Mouse (Mus musculus): Measurements from ENCODE around the gene Hist1h2bq. TPM values are rescaled to one million over a fixed set of nuclear protein-coding genes. Genes with fewer than 3 reads are reported as not detected.
"Not testable (repeated sequence)": the region's sequence is repeated elsewhere in the genome, so short reads cannot be mapped to it uniquely, and the experiment has no call there.

The Hist1h2bq gene
- total and polyA plus RNA-seq, 3 experiments, result 4.3 to 2,257 (median 32.4) TPM

GRCm38 (mm10) chr13:21828511-21828910 lies 18.5 kb upstream of the Hist1h2bq start:
- Histone ChIP-seq H3K4me1 (ENCODE audit: control insufficient read depth in 1 of 2, insufficient read depth in 2 of 2) (peaks cover 0 to 39% of the 10 kb centered on the region in 2 experiments; a peak in 2 of 4 replicates), H3K9me3 (replicated peaks; ENCODE audit: low read length) (no peaks in the 10 kb centered on the region), H3K4me3 (replicated peaks in 1 of 3; ENCODE audit: low read depth in 2 of 3, low read length in 2 of 3, poor library complexity in 1 of 3) (no peak overlapping the region), H3K27me3 (replicated peaks) (no peaks in the 10 kb centered on the region), H3K79me2 (replicated peaks; ENCODE audit: control insufficient read depth, extremely low read depth, insufficient read depth, poor library complexity, severe bottlenecking) (no peaks in the 10 kb centered on the region), H3K9ac (ENCODE audit: insufficient read depth, low read depth) (no peak overlapping the region), H3K27ac (ENCODE audit: insufficient read depth, low read depth) (peak overlapping the region; percentile 45; the same call in 1 of the 2 replicates), H3K36me3 (replicated peaks in 1 of 2; ENCODE audit: control insufficient read depth in 1 of 2, insufficient read depth in 1 of 2, low read length in 1 of 2) (peaks cover 0 to 4% of the 10 kb centered on the region in 2 experiments), H3K4me2 (ENCODE audit: insufficient read depth, low read depth, poor library complexity, severe bottlenecking) (peak overlapping the region; percentile 29; the same call in 1 of the 2 replicates)
- dilution Hi-C loops (cut with MboI; ENCODE audit: extremely low pct_ligation_motif_present, extremely low pct_unique_long_range_greater_than_20kb, low sequenced_read_pairs), result no loop called here
- DNase-seq (ENCODE audit: extremely low read depth), result no peak
- TF ChIP-seq IRF4 (IDR thresholded peaks at IDR 0.05; ENCODE audit: low read depth, low read length), result 0 out of 2 replicates have a peak, but pooled peaks have one; percentile 25
- TF ChIP-seq UBTF (IDR thresholded peaks at IDR 0.05; ENCODE audit: low read depth, low read length), result no peak
- TF ChIP-seq JUND (conservative IDR thresholded peaks at IDR 0.05; ENCODE audit: low read depth, low read length), result 0 out of 2 replicates have a peak, but pooled peaks have one; percentile 28
- in situ Hi-C loops (cut with MboI; ENCODE audit: low pct_ligation_motif_present, low pct_unique_long_range_greater_than_20kb, low sequenced_read_pairs), result no loop called here

- in situ Hi-C loops (cut with MboI; ENCODE audit: low pct_ligation_motif_present, low pct_unique_long_range_greater_than_20kb, low sequenced_read_pairs); H3K4me2 ChIP-seq (ENCODE audit: insufficient read depth, low read depth, poor library complexity, severe bottlenecking); H3K79me2 ChIP-seq (replicated peaks; ENCODE audit: control insufficient read depth, extremely low read depth, insufficient read depth, poor library complexity, severe bottlenecking); H3K27ac ChIP-seq (ENCODE audit: insufficient read depth, low read depth); H3K36me3 ChIP-seq (replicated peaks in 1 of 2; ENCODE audit: control insufficient read depth in 1 of 2, insufficient read depth in 1 of 2, low read length in 1 of 2); H3K9me3 ChIP-seq (replicated peaks; ENCODE audit: low read length); H3K4me3 ChIP-seq (replicated peaks in 1 of 3; ENCODE audit: low read depth in 2 of 3, low read length in 2 of 3, poor library complexity in 1 of 3); H3K27me3 ChIP-seq (replicated peaks); H3K9ac ChIP-seq (ENCODE audit: insufficient read depth, low read depth); dilution Hi-C loops (cut with MboI; ENCODE audit: extremely low pct_ligation_motif_present, extremely low pct_unique_long_range_greater_than_20kb, low sequenced_read_pairs); DNase-seq (ENCODE audit: extremely low read depth): not testable (repeated sequence)
- peaks cover 0 to 17% of the 10 kb centered on the region in 2 experiments; a peak in 3 of 4 replicates for H3K4me1 ChIP-seq (ENCODE audit: control insufficient read depth in 1 of 2, insufficient read depth in 2 of 2)
Observed at GRCm38 (mm10) chr13:21820082-21820890, 10.3 kb upstream of the Hist1h2bq start.

GRCm38 (mm10) chr13:21812092-21812491 lies 2.1 kb upstream of the Hist1h2bq start:
- Histone ChIP-seq H3K4me2 (ENCODE audit: insufficient read depth, low read depth, poor library complexity, severe bottlenecking) (peak overlapping the region; percentile 31; the same call in 1 of the 2 replicates), H3K27ac (ENCODE audit: insufficient read depth, low read depth) (peak overlapping the region; percentile 86), H3K4me3 (replicated peaks in 1 of 3; ENCODE audit: low read depth in 2 of 3, low read length in 2 of 3, poor library complexity in 1 of 3) (peak overlapping the region in 1 of 3 experiments; percentile 24), H3K9ac (ENCODE audit: insufficient read depth, low read depth) (0 out of 2 replicates have a peak overlapping the region, but pooled peaks have one; percentile 33)
- H3K79me2 ChIP-seq (replicated peaks; ENCODE audit: control insufficient read depth, extremely low read depth, insufficient read depth, poor library complexity, severe bottlenecking); H3K9me3 ChIP-seq (replicated peaks; ENCODE audit: low read length); H3K27me3 ChIP-seq (replicated peaks); DNase-seq (ENCODE audit: extremely low read depth); H3K36me3 ChIP-seq (replicated peaks in 1 of 2; ENCODE audit: control insufficient read depth in 1 of 2, insufficient read depth in 1 of 2, low read length in 1 of 2); H3K4me1 ChIP-seq (ENCODE audit: control insufficient read depth in 1 of 2, insufficient read depth in 2 of 2); in situ Hi-C loops (cut with MboI; ENCODE audit: low pct_ligation_motif_present, low pct_unique_long_range_greater_than_20kb, low sequenced_read_pairs); dilution Hi-C loops (cut with MboI; ENCODE audit: extremely low pct_ligation_motif_present, extremely low pct_unique_long_range_greater_than_20kb, low sequenced_read_pairs): not testable (repeated sequence)
- TF ChIP-seq POLR2A (IDR thresholded peaks at IDR 0.05; ENCODE audit: low read depth, low read length) (peak; percentile 53), ZMIZ1 (IDR thresholded peaks at IDR 0.05; ENCODE audit: low read depth, low read length) (0 out of 2 replicates have a peak, but pooled peaks have one; percentile 45), POLR2AphosphoS2 (IDR thresholded peaks at IDR 0.05; ENCODE audit: low read depth, low read length) (0 out of 2 replicates have a peak, but pooled peaks have one; percentile 33), BHLHE40 (IDR thresholded peaks at IDR 0.05; ENCODE audit: low read depth, low read length) (0 out of 2 replicates have a peak, but pooled peaks have one; percentile 13)

DNA sequence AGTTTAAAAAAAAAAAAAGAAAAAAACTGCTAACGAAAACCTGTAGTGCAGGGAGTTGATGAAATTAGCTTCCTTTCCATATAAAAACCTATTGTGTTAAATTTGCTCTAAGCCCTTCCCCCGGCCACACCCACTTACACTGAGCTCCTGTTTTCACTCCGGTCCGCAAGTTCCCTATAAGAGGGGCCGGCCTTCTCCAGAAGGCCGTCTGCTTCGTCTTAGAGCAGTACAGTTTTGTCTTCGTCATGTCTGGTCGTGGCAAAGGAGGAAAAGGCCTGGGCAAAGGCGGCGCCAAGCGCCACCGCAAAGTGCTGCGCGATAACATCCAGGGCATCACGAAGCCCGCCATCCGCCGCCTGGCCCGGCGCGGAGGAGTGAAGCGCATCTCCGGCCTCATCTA lies 1.5 kb upstream of the Hist1h2bq start, which contains the start of gene Hist1h4m:
Gene Hist1h4m, plus strand, starts transcription at position 208 of the 400 bp plus-strand sequence.
- H3K4me2 ChIP-seq (ENCODE audit: insufficient read depth, low read depth, poor library complexity, severe bottlenecking), result peak within 1 kb of the TSS; percentile 31; the same call in 1 of the 2 replicates
- H3K36me3 ChIP-seq (replicated peaks in 1 of 2; ENCODE audit: control insufficient read depth in 1 of 2, insufficient read depth in 1 of 2, low read length in 1 of 2); DNase-seq (ENCODE audit: extremely low read depth); H3K27me3 ChIP-seq (replicated peaks); in situ Hi-C loops (cut with MboI; ENCODE audit: low pct_ligation_motif_present, low pct_unique_long_range_greater_than_20kb, low sequenced_read_pairs); H3K4me1 ChIP-seq (ENCODE audit: control insufficient read depth in 1 of 2, insufficient read depth in 2 of 2); dilution Hi-C loops (cut with MboI; ENCODE audit: extremely low pct_ligation_motif_present, extremely low pct_unique_long_range_greater_than_20kb, low sequenced_read_pairs); H3K9me3 ChIP-seq (replicated peaks; ENCODE audit: low read length); H3K79me2 ChIP-seq (replicated peaks; ENCODE audit: control insufficient read depth, extremely low read depth, insufficient read depth, poor library complexity, severe bottlenecking): not testable (repeated sequence)
- H3K4me3 ChIP-seq (replicated peaks in 1 of 3; ENCODE audit: low read depth in 2 of 3, low read length in 2 of 3, poor library complexity in 1 of 3), result peak within 1 kb of the TSS in 1 of 3 experiments; percentile 24
- H3K9ac ChIP-seq (ENCODE audit: insufficient read depth, low read depth), result 0 out of 2 replicates have a peak within 1 kb of the TSS, but pooled peaks have one; percentile 33
- H3K27ac ChIP-seq (ENCODE audit: insufficient read depth, low read depth), result peak within 1 kb of the TSS; percentile 86

DNA sequence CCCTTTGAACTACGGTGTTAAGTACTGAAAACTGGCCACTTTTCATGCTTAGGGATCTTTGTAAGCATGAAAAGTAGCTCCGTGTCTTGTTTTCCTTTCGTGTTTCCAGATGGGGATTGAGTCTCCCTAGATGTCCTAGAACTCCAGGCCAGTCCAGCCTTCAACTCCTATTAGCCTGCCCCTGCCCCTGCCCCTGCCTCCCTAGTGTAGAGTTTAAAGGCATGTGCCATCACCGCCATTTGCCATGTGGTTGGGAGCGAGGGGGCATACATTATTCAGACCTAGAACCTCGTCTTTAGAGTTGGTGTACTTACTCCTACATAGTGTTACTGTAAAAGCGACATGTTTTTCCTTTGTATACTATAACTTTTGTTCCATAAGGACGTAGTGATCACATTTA lies 1.1 kb upstream of the Hist1h2bq start:
- H3K4me3 ChIP-seq (replicated peaks in 1 of 3; ENCODE audit: low read depth in 2 of 3, low read length in 2 of 3, poor library complexity in 1 of 3); H3K4me1 ChIP-seq (ENCODE audit: control insufficient read depth in 1 of 2, insufficient read depth in 2 of 2); H3K27me3 ChIP-seq (replicated peaks); H3K79me2 ChIP-seq (replicated peaks; ENCODE audit: control insufficient read depth, extremely low read depth, insufficient read depth, poor library complexity, severe bottlenecking); in situ Hi-C loops (cut with MboI; ENCODE audit: low pct_ligation_motif_present, low pct_unique_long_range_greater_than_20kb, low sequenced_read_pairs); DNase-seq (ENCODE audit: extremely low read depth); H3K27ac ChIP-seq (ENCODE audit: insufficient read depth, low read depth); H3K4me2 ChIP-seq (ENCODE audit: insufficient read depth, low read depth, poor library complexity, severe bottlenecking); H3K9ac ChIP-seq (ENCODE audit: insufficient read depth, low read depth); H3K36me3 ChIP-seq (replicated peaks in 1 of 2; ENCODE audit: control insufficient read depth in 1 of 2, insufficient read depth in 1 of 2, low read length in 1 of 2); dilution Hi-C loops (cut with MboI; ENCODE audit: extremely low pct_ligation_motif_present, extremely low pct_unique_long_range_greater_than_20kb, low sequenced_read_pairs); H3K9me3 ChIP-seq (replicated peaks; ENCODE audit: low read length): not testable (repeated sequence)
